Mouse (Mus musculus) spleen, postnatal 10 days (tissue): ENCODE results near the gene Creg1.
"Not testable (repeated sequence)": the region's sequence is repeated elsewhere in the genome, so short reads cannot be mapped to it uniquely, and the experiment has no call there.

Experiments
- DNase-seq, 2 experiments: peaks; one replicate each; pipeline ENCODE4 v3.0.0; 2021 to 2022; ENCODE audit warnings: low spot score in 2 of 2

Creg1 gene

GRCm38 (mm10) chr1:165751838-165752237 is 11.7 kb upstream of the Creg1 start:
- no peak for DNase-seq

GRCm38 (mm10) chr1:165754205-165754604 is 9.3 kb upstream of the Creg1 start:
- no peak for DNase-seq

GRCm38 (mm10) chr1:165755194-165755593 is 8.4 kb upstream of the Creg1 start:
- DNase-seq = no peak

- no peak for DNase-seq
These were observed 1.8 kb upstream of the Creg1 start for GRCm38 (mm10) chr1:165761522-165762305.

GRCm38 (mm10) chr1:165762498-165762897 is 1.0 kb upstream of the Creg1 start:
- not testable (repeated sequence) for DNase-seq

GRCm38 (mm10) chr1:165762914-165763634 is 472 bp upstream of the Creg1 start:
- peak in 1 of 2 experiments; percentile 22 for DNase-seq

GRCm38 (mm10) chr1:165764571-165764970 is 1.0 kb downstream of the Creg1 start:
- no peak for DNase-seq

GRCm38 (mm10) chr1:165765041-165765440 is 1.5 kb downstream of the Creg1 start:
- peak in 1 of 2 experiments; percentile 23 for DNase-seq

- DNase-seq = peak in 1 of 2 experiments; percentile 39
These were observed 2.2 kb downstream of the Creg1 start for GRCm38 (mm10) chr1:165765651-165766294.

GRCm38 (mm10) chr1:165766295-165766890 is 2.8 kb downstream of the Creg1 start:
- DNase-seq = peak; percentile 42 to 55

GRCm38 (mm10) chr1:165768894-165769512 is 5.5 kb downstream of the Creg1 start:
- peak; percentile 42 to 60 for DNase-seq

- no peak for DNase-seq
These were observed 6.7 kb downstream of the Creg1 start for GRCm38 (mm10) chr1:165770181-165770759.

- DNase-seq = peak; percentile 82 to 86
These were observed 7.9 kb downstream of the Creg1 start for GRCm38 (mm10) chr1:165771491-165771897.

GRCm38 (mm10) chr1:165771998-165772397 is 8.5 kb downstream of the Creg1 start:
- no peak for DNase-seq

GRCm38 (mm10) chr1:165775518-165776294 is 12.2 kb downstream of the Creg1 start:
- DNase-seq = peak; percentile 33 to 67

- DNase-seq = no peak
These were observed 16.5 kb downstream of the Creg1 start for GRCm38 (mm10) chr1:165779954-165780585.

- DNase-seq = peak; percentile 38 to 59
These were observed 17.1 kb downstream of the Creg1 start for GRCm38 (mm10) chr1:165780586-165781111.

GRCm38 (mm10) chr1:165781426-165781825 is 17.9 kb downstream of the Creg1 start:
- no peak for DNase-seq

- no peak for DNase-seq
These were observed 18.4 kb downstream of the Creg1 start for GRCm38 (mm10) chr1:165781911-165782310.

GRCm38 (mm10) chr1:165786296-165786695 is 22.8 kb downstream of the Creg1 start:
- no peak for DNase-seq
